Mouse (Mus musculus) right cerebral cortex, postnatal 10 days (tissue): Measurements from ENCODE around the gene Olfr1333.
A peak's percentile ranks its signal among the peaks of the same experiment; 100 is the strongest.
"Not testable (repeated sequence)": the region's sequence is repeated elsewhere in the genome, so short reads cannot be mapped to it uniquely, and the experiment has no call there.

Experiments
- DNase-seq, 2 experiments: peaks; one replicate each; pipeline ENCODE4 v3.0.0; 2021; ENCODE audit warnings: low spot score in 2 of 2

Gene Olfr1333

DNA sequence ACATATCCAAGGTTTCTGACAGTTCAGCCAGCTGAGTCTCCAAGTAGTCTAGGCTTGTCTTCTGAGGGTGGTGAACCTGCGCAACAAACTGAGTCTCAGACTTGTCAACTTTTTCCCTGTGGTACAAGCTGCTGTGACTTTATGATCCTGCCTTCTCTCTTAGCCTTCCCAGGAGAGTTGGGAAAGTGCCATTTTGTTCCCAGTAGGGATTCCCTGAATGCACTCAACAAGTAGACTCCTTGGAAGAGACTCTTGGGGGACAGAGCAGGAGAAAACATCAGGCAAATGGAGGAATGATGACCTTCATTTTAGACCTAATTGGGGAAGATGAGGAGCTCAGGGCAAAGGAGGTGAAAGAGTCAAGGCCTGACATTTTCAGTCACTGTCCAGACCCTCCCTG is at the start of gene Olfr1333:
Olfr1333 (minus strand) TSS at position 101 of the 400 bp plus-strand sequence.
- DNase-seq: no peak

DNA sequence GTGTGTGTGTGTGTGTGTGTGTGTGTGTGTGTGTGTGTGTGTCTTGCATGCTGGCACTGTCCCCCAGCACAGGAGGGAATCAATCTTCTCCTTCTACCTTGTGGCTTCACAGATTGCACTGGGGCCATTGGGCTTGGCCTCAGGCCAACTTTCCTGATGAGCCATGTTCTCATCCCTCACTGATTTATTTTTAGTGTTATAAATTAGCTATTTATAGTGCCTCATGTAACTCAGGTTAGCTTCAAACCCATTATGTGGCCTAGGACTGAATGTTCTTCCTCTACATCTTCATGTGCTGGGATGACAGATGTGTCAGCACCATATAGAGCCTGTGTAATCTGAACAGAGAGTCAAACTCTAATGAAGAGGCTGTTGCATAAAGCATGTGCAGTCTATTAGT is 31.5 kb upstream of the Olfr1333 start:
- DNase-seq: no peak

GRCm38 (mm10) chr4:118864349-118864748 is 28.3 kb upstream of the Olfr1333 start, which contains the start of gene Olfr1331:
TSS of gene Olfr1331 (plus strand) at chr4:118864649.
- no peak for DNase-seq

DNA sequence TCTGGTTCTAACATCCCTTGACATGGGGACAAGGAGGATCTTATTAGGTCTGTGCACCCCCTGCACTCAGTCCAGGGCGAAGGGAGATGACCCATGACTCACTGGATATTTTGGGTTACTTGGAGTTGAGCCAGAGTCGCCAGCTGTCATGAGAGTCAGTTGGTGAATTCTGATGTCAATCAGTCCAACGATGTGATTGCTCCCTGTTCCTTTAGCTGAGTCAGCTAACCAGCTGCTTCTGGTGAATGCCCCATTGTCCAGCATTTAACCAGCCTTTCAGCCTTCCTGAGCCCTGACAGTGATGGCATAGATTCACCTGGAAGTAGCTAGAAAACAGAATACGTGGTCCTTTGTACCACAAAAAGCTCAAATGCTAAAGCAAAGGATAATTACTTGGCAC is 26.6 kb upstream of the Olfr1333 start:
- peak in 1 of 2 experiments; percentile 25 for DNase-seq

GRCm38 (mm10) chr4:118861791-118862190 is 25.7 kb upstream of the Olfr1333 start:
- no peak for DNase-seq

- no peak for DNase-seq
Observed at GRCm38 (mm10) chr4:118818921-118819320, 17.2 kb downstream of the Olfr1333 start.

- DNase-seq: no peak
Observed at GRCm38 (mm10) chr4:118809844-118810243, 26.2 kb downstream of the Olfr1333 start, which contains the start of gene Olfr1335. TSS of gene Olfr1335 (minus strand) at chr4:118809944.

DNA sequence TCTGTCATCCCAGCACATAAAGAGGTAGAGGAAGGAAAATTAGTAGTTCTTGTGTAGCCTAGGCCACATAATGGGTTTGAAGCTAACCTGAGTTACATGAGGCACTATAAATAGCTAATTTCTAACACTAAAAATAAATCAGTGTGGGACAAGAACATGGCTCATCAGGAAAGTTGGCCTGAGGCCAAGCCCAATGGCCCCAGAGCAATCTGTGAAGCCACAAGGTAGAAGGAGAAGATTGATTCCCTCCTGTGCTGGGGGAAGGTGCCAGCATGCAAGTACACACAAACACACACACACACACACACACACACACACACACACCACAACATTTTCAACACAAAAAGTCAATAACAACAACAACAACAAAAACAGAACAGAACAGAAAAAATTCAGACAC is 43.3 kb downstream of the Olfr1333 start:
- not testable (repeated sequence) for DNase-seq

- no peak for DNase-seq
Observed at GRCm38 (mm10) chr4:118782486-118782885, 53.6 kb downstream of the Olfr1333 start, which contains the start of gene Olfr1337. TSS of gene Olfr1337 (minus strand) at chr4:118782586.
